Mouse (Mus musculus) liver, embryonic 11.5 days (tissue): ENCODE measurements around the gene Gm28048. TPM values are rescaled to one million over a fixed set of nuclear protein-coding genes. Genes with fewer than 3 reads are reported as not detected.
A peak's percentile ranks its signal among the peaks of the same experiment; 100 is the strongest.

Source experiments
- ATAC-seq: fragments of 200-750 bp; cut with Nextera tagmentation; replicated peaks from 2 replicates; pipeline ENCODE4 v1.8.0; 2017; ENCODE audit warnings: moderate number of reproducible peaks, mild to moderate bottlenecking, moderate TSS enrichment, moderate library complexity; ENCODE audit not compliant: low FRiP score
- DNase-seq: peaks from one replicate; pipeline ENCODE4 v3.0.0-alpha.2; 2017; ENCODE audit warnings: low spot score
- H3K27ac ChIP-seq: fragments of 300-500 bp; sonication (generic); 2 replicates; pipeline ENCODE4 v1.5.1; 2014; ENCODE audit warnings: mild to moderate bottlenecking, low read depth, low read length, control low read depth
- H3K27me3 ChIP-seq: fragments of 300-500 bp; sonication (generic); replicated peaks from 2 replicates; pipeline ENCODE4 v1.6.1; 2014; ENCODE audit warnings: low read length, mixed read lengths; ENCODE audit not compliant: control insufficient read depth, insufficient read depth
- H3K36me3 ChIP-seq: fragments of 300-500 bp; sonication (generic); 2 replicates; pipeline ENCODE4 v1.6.1; 2014; ENCODE audit warnings: mild to moderate bottlenecking, low read length, moderate library complexity, mixed read lengths; ENCODE audit not compliant: control insufficient read depth, insufficient read depth
- H3K4me1 ChIP-seq: fragments of 300-500 bp; sonication (generic); replicated peaks from 2 replicates; pipeline ENCODE4 v1.6.1; 2014; ENCODE audit warnings: low read length, mixed read lengths; ENCODE audit not compliant: control insufficient read depth, insufficient read depth
- H3K4me2 ChIP-seq: fragments of 300-500 bp; sonication (generic); 2 replicates; pipeline ENCODE4 v1.6.1; 2014; ENCODE audit warnings: mild to moderate bottlenecking, control low read depth, moderate library complexity
- H3K4me3 ChIP-seq: fragments of 300-500 bp; sonication (generic); 2 replicates; pipeline ENCODE4 v1.5.1; 2014; ENCODE audit warnings: low read depth, low read length, control low read depth
- H3K9ac ChIP-seq: fragments of 300-500 bp; sonication (generic); 2 replicates; pipeline ENCODE4 v1.6.1; 2014; ENCODE audit warnings: low read depth, low read length, control low read depth
- H3K9me3 ChIP-seq: fragments of 300-500 bp; sonication (generic); 2 replicates; pipeline ENCODE4 v1.6.1; 2016; ENCODE audit warnings: low read length, inconsistent platforms, mixed read lengths; ENCODE audit not compliant: control insufficient read depth
- WGBS: fragments of 180-500 bp; shearing (Covaris S2); extraction: QIAGEN DNeasy Blood & Tissue Kit; methylation state at CpG from one replicate; pipeline ENCODE4 v1.1.7; 2014; 5-methylcytosine and 5-hydroxymethylcytosine counted together
- polyA plus RNA-seq: library from polyadenylated mRNA; unstranded; fragments of >200 nt; fragmentation: Nextera tagmentation; extraction: Ambion mirVana; gene quantifications from 2 replicates; pipeline ENCODE4 v1.2.1, GENCODE M21; 2014

Gene Gm28048
- polyA plus RNA-seq, 1 experiment from 2014 or later, result 20.0 TPM

GRCm38 (mm10) chr11:22928586-22929169, 53.2 kb downstream of the Gm28048 start:
- no peaks in the 10 kb centered on the region for H3K9me3 ChIP-seq
- no peak overlapping the region for H3K27ac ChIP-seq
- H3K4me1 ChIP-seq, result peaks cover 26% of the 10 kb centered on the region
- H3K27me3 ChIP-seq, result no peaks in the 10 kb centered on the region
- no peak for DNase-seq
- H3K36me3 ChIP-seq, result no peaks in the 10 kb centered on the region
- no peak overlapping the region for H3K4me3 ChIP-seq
- WGBS, result 50% methylated on average over 8 of the region's 8 CpGs
- no peak overlapping the region for H3K4me2 ChIP-seq
- ATAC-seq, result no peak
- no peak overlapping the region for H3K9ac ChIP-seq

- Histone ChIP-seq H3K27me3 (no peaks in the 10 kb centered on the region), H3K9me3 (no peaks in the 10 kb centered on the region), H3K27ac (no peak overlapping the region), H3K4me2 (no peak overlapping the region), H3K4me1 (peaks cover 2% of the 10 kb centered on the region), H3K36me3 (no peaks in the 10 kb centered on the region), H3K4me3 (no peak overlapping the region), H3K9ac (no peak overlapping the region)
- DNase-seq (no peak), ATAC-seq (no peak)
- 89% methylated on average over 2 of the region's 2 CpGs for WGBS
Observed at GRCm38 (mm10) chr11:22923606-22924005, 58.3 kb downstream of the Gm28048 start.

- 68% methylated on average over 2 of the region's 2 CpGs for WGBS
- H3K27me3 ChIP-seq, result no peaks in the 10 kb centered on the region
- H3K9me3 ChIP-seq, result no peaks in the 10 kb centered on the region
- H3K27ac ChIP-seq, result no peak overlapping the region
- no peaks in the 10 kb centered on the region for H3K36me3 ChIP-seq
- peaks cover 4% of the 10 kb centered on the region; the same call in 1 of the 2 replicates for H3K4me1 ChIP-seq
- H3K4me2 ChIP-seq, result no peak overlapping the region
- no peak for DNase-seq
- no peak overlapping the region for H3K4me3 ChIP-seq
- H3K9ac ChIP-seq, result no peak overlapping the region
- no peak for ATAC-seq
Observed at GRCm38 (mm10) chr11:22922546-22922945, 59.3 kb downstream of the Gm28048 start.

- Histone ChIP-seq H3K9ac (no peak overlapping the region), H3K4me2 (no peak overlapping the region), H3K27ac (no peak overlapping the region), H3K4me1 (peaks cover 6% of the 10 kb centered on the region), H3K9me3 (no peaks in the 10 kb centered on the region), H3K36me3 (no peaks in the 10 kb centered on the region), H3K4me3 (no peak overlapping the region), H3K27me3 (no peaks in the 10 kb centered on the region)
- 52% methylated on average over 2 of the region's 2 CpGs for WGBS
- DNase-seq, result no peak
- no peak for ATAC-seq
Observed at GRCm38 (mm10) chr11:22919336-22919735, 62.6 kb downstream of the Gm28048 start.

- ATAC-seq (no peak), DNase-seq (no peak)
- Histone ChIP-seq H3K36me3 (no peaks in the 10 kb centered on the region), H3K27me3 (no peaks in the 10 kb centered on the region), H3K4me2 (no peak overlapping the region), H3K4me3 (no peak overlapping the region), H3K4me1 (peaks cover 12% of the 10 kb centered on the region), H3K27ac (no peak overlapping the region), H3K9ac (no peak overlapping the region), H3K9me3 (no peaks in the 10 kb centered on the region)
- 87% methylated on average over 7 of the region's 7 CpGs for WGBS
Observed at GRCm38 (mm10) chr11:22917786-22918185, 64.1 kb downstream of the Gm28048 start.

- Histone ChIP-seq H3K9me3 (no peaks in the 10 kb centered on the region), H3K27me3 (no peaks in the 10 kb centered on the region), H3K36me3 (no peaks in the 10 kb centered on the region), H3K27ac (no peak overlapping the region), H3K9ac (no peak overlapping the region), H3K4me2 (no peak overlapping the region), H3K4me3 (no peak overlapping the region), H3K4me1 (peaks cover 16% of the 10 kb centered on the region)
- 52% methylated on average over 4 of the region's 4 CpGs for WGBS
- DNase-seq, result no peak
- ATAC-seq, result peak; percentile 90
Observed at GRCm38 (mm10) chr11:22913744-22914143, 68.1 kb downstream of the Gm28048 start.

- no peak overlapping the region for H3K27ac ChIP-seq
- 76% methylated on average over 7 of the region's 7 CpGs for WGBS
- ATAC-seq, result no peak
Observed at GRCm38 (mm10) chr11:22911831-22912230, 70.1 kb downstream of the Gm28048 start.

GRCm38 (mm10) chr11:22906453-22906865, 75.4 kb downstream of the Gm28048 start:
- DNase-seq (no peak), ATAC-seq (no peak)
- Histone ChIP-seq H3K27ac (no peak overlapping the region), H3K9me3 (no peaks in the 10 kb centered on the region), H3K4me1 (peaks cover 7% of the 10 kb centered on the region), H3K4me2 (no peak overlapping the region), H3K27me3 (no peaks in the 10 kb centered on the region), H3K36me3 (no peaks in the 10 kb centered on the region), H3K4me3 (no peak overlapping the region), H3K9ac (no peak overlapping the region)

More at GRCm38 (mm10) chr11:22911831-22912230, 70.1 kb downstream of the Gm28048 start:
- Histone ChIP-seq H3K4me2 (no peak overlapping the region), H3K4me1 (peaks cover 13% of the 10 kb centered on the region), H3K4me3 (no peak overlapping the region), H3K9me3 (no peaks in the 10 kb centered on the region), H3K9ac (no peak overlapping the region), H3K27me3 (no peaks in the 10 kb centered on the region), H3K36me3 (no peaks in the 10 kb centered on the region)
- no peak for DNase-seq

GRCm38 (mm10) chr11:22902923-22903322, 79.0 kb downstream of the Gm28048 start:
- no peaks in the 10 kb centered on the region; the same call in 1 of the 2 replicates for H3K36me3 ChIP-seq
- no peak overlapping the region for H3K9ac ChIP-seq
- no peaks in the 10 kb centered on the region for H3K9me3 ChIP-seq
- ATAC-seq (no peak), DNase-seq (no peak)
- no peak overlapping the region for H3K4me2 ChIP-seq
- no peak overlapping the region for H3K27ac ChIP-seq
- H3K27me3 ChIP-seq, result no peaks in the 10 kb centered on the region
- WGBS, result 66% methylated on average over 2 of the region's 2 CpGs
- no peak overlapping the region for H3K4me3 ChIP-seq
- peaks cover 7% of the 10 kb centered on the region for H3K4me1 ChIP-seq
